Mouse (Mus musculus): Measurements from ENCODE around the gene Fam57a. TPM values are rescaled to one million over a fixed set of nuclear protein-coding genes. Genes with fewer than 3 reads are reported as not detected.

Gene Fam57a
- polyA plus RNA-seq, 1 experiment, result 15.4 TPM

DNA sequence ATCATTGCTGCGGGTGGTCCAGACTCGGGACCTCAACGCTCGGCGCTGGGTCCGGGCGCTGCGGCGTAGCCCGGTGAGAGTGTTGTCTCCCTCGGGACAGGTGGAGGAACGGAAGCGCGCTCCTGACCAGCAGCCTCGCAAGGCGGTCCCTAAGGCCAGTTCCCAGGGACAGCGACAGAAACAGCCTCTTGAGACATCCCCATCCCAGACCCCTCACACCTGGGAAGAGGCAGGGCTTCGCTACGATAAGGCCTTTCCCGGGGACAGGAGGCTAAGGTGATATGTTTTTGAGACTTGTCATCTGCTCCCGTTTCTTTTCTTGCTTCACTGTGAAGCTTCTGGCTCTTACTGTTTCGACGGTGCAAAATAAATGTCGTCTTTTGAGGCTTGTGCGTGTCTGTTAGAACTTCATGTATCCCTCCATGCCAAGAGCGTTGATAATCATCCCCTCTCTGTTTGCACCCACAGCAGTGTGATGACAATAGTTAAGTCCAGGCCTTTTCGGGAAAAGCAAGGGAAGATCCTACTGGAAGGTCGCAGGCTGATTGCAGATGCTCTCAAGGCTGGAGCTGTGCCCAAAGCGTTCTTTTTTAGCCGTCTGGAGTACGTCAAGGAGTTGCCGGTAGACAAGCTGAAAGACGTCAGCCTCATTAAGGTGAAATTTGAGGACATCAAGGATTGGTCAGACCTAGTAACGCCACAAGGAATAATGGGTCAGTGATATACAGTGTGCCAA, 64.5 kb downstream of the Fam57a start:
- DNase-seq (ENCODE audit: low spot score), result no peak

GRCm38 (mm10) chr11:76246439-76246838, 67.0 kb downstream of the Fam57a start:
- no peak for DNase-seq (ENCODE audit: low spot score)

DNA sequence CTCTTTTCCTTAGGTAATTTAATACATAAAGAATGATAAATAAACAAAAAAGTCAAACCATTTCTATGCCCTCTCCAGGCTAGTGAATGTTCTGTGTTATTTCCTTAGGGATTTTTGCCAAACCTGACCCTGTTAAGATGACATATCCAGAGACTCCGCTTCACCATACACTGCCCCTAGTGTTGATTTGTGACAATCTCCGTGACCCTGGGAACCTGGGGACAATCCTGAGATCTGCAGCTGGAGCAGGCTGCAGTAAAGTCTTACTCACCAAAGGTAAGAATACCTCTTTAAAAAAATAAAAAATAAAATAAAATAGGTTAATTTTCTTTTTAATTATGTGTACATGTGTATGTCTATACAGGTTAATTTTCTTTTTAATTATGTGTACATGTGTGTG, 67.8 kb downstream of the Fam57a start:
- DNase-seq (ENCODE audit: low spot score), result no peak

DNA sequence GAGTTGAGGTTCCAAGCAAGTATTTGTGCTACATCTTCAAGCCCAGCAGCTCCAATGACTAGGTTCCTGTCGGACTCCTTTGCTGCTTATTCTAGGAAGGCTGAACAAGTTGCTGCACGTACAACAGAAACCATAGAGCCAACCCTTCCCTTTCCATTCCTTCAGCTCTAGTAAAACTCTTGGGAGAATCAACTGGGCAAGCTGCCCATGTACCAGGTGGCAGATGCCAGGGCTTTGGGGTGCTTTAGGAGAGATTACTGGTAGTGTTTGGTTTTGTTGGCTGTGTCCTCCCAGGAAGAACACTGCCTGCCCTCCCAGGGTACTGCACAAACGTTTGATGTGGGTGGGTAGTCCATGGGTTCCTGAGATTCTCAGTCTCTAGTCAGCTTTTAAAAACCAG, 72.6 kb downstream of the Fam57a start:
- DNase-seq (ENCODE audit: low spot score), result no peak

DNA sequence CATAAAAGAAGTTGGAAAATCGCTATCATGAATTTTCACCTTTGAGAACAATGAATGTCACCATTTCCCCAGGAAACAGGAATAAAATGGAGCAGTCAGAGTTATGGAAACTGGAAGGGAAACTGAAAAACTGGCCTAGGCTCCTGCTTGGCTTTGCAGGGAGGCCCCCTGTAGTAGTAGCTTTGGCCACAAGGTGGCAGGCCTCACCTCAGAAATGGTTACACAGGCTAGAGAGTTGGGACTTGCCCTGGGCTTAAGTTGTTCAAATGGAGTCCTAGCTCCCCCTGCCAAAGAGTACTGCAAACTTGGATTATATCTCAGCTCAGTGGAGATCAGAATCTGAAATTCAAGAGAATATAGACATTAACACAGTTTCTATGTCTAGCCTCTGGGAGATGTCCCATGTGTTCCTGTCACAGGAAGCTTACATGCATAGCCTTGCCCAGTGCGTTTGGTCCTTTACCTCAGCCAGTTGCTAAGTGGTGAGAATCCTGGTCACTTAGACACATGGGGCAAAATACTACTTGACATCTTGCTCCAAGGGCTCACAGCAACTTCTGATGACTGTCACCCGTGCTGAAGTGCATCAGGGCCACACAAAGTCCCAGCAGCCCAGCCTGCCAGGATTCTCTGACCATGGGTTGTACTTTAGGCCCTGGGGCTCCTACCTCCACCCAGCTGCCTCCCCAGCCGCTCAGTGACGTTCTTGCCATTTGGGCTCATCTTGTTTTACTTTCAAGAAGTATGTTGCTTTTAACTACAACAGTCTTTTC, 73.9 kb downstream of the Fam57a start:
- DNase-seq (ENCODE audit: low spot score), result peak; percentile 63

GRCm38 (mm10) chr11:76253918-76254264, 74.4 kb downstream of the Fam57a start:
- no peak for DNase-seq (ENCODE audit: low spot score)

GRCm38 (mm10) chr11:76255431-76256001, 76.0 kb downstream of the Fam57a start:
- no peak for DNase-seq (ENCODE audit: low spot score)

- DNase-seq (ENCODE audit: low spot score), result no peak
Observed at GRCm38 (mm10) chr11:76256129-76256528, 76.7 kb downstream of the Fam57a start.

DNA sequence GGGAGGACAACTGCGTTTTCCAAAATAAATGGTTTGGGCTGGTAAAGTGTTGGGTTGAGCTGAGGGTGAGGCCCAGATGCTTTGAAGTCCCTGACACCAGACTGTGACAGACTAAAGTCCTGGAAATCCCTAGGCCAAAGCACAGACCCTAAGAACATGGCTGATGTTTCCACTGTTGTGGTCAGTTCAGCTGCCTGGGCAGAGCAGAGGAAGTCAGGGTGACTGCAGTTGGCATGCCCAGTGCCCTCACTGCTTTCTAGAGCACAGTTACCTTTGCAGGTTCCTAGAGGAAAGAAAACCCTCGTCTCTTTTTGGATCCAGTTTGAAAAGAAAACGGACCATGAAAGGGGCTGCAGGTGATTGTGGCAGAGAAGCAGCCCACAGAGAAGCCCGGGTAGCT, 77.9 kb downstream of the Fam57a start:
- DNase-seq (ENCODE audit: low spot score), result no peak

DNA sequence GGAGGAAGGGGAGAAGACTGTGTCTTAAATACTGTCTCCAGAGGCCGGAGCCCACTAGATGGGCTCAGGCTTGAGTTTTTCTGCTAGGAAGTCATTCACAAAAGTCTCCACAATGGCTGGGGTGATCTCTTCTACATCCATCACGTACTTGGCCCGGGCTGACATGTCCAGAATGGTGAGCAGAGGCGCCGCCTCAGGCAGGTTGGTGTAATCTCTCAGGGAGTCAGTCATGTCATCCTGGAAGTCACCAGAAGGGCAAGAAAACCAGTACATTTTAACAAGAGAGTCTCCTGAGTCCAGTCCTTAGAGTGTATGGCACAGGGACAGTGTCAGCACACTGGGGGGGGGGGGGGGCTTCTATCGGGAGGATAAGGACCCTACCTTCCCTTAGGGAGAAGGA, 79.0 kb downstream of the Fam57a start:
- no peak for DNase-seq (ENCODE audit: low spot score)

GRCm38 (mm10) chr11:76260208-76261050, 81.0 kb downstream of the Fam57a start:
- DNase-seq (ENCODE audit: low spot score), result no peak

DNA sequence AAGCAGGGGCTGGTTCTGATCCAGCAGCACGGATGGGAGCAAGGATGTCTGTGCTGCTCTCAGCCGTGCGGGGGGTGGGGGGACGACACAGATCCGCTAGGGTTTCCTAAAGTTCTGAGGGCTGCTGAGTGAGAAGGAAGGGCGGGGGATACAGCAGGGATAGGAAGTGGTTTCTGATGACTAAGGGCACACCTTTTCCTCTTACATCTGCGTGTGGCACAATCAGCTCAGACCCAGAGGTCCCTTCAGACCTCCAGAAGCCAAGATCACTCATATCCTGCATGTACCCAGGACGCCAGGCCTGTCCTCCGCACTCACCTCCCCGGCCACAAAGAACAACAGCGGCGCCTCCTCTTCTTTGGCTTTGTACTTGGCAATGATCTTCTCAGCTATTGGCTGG, 81.8 kb downstream of the Fam57a start:
- no peak for DNase-seq (ENCODE audit: low spot score)

GRCm38 (mm10) chr11:76262611-76263351, 83.3 kb downstream of the Fam57a start:
- DNase-seq (ENCODE audit: low spot score), result no peak

Other genes with a start within 250 kb of the Fam57a start
- gene Rph3al, start 241.2 kb upstream of the Fam57a start, polyA plus RNA-seq (2012; rRNA removed), result 2.8 TPM in 2 replicates
- 0.59 and 0.81 TPM in 2 replicates for gene 1700016K19Rik, start 179.8 kb upstream of the Fam57a start, polyA plus RNA-seq (2012; rRNA removed)
- 23.1 and 25.6 TPM in 2 replicates for gene Rflnb, start 151.9 kb upstream of the Fam57a start, polyA plus RNA-seq (2012; rRNA removed)
- 35.4 and 37.9 TPM in 2 replicates for gene Vps53, start within 50 bp of the Fam57a start, polyA plus RNA-seq (2012; rRNA removed)
- 0.19 and 0.39 TPM in 2 replicates for gene Dbil5, start 37.9 kb downstream of the Fam57a start, polyA plus RNA-seq (2012; rRNA removed)
- gene Gemin4, start 38.0 kb downstream of the Fam57a start, polyA plus RNA-seq (2012; rRNA removed), result 9.6 and 9.9 TPM in 2 replicates
- gene Mrm3, start 64.0 kb downstream of the Fam57a start, polyA plus RNA-seq (2012; rRNA removed), result 9.6 and 10.5 TPM in 2 replicates
- 36.0 and 48.4 TPM in 2 replicates for gene Glod4, start 64.1 kb downstream of the Fam57a start, polyA plus RNA-seq (2012; rRNA removed)
- 59.5 and 71.7 TPM in 2 replicates for gene Nxn, start 219.5 kb downstream of the Fam57a start, polyA plus RNA-seq (2012; rRNA removed)
- gene Timm22, start 227.3 kb downstream of the Fam57a start, polyA plus RNA-seq (2012; rRNA removed), result 19.6 and 21.5 TPM in 2 replicates